ENCODE assay signal across 9 mouse cellular contexts in genomic region chr11:43667038-43667745, GRCm38 (mm10). TPM values are rescaled to one million over a fixed set of nuclear protein-coding genes. Genes with fewer than 3 reads are reported as not detected.
DNase-seq lines count a peak whose midpoint lies in the region; ATAC-seq and TF ChIP-seq lines count a peak whose summit lies in the region.
"Had no signal": no experiment of that assay in that cellular context is flagged by ENCODE, and none has a peak within 500 bp of the region (broad histone marks: within the 10 kb centered on the region; RNA-seq: fewer than 3 reads in every experiment).

No protein-coding gene starts in this region.

- 65% methylated on average over 19 of the region's 19 CpGs for WGBS in kidney, adult 2 months
- 73% methylated on average over 19 of the region's 19 CpGs for WGBS in kidney, embryonic 15.5 days
- 42% methylated on average over 19 of the region's 19 CpGs for WGBS in hindbrain, embryonic 13.5 days
- 45% methylated on average over 19 of the region's 19 CpGs for WGBS in neural tube, embryonic 14.5 days

- H3K9me3 ChIP-seq in kidney, embryonic 15.5 days (replicated peaks), result no peaks in the 10 kb centered on the region
- H3K9me3 ChIP-seq in hindbrain, embryonic 13.5 days, result no peaks in the 10 kb centered on the region
- no peaks in the 10 kb centered on the region for H3K9me3 ChIP-seq in neural tube, embryonic 14.5 days (ENCODE audit: control insufficient read depth, low read length)

- no peak for TF ChIP-seq POLR2A in kidney, adult 2 months (IDR thresholded peaks at IDR 0.05; ENCODE audit: low read depth, low read length)

- H3K9ac ChIP-seq in kidney, embryonic 15.5 days, result no peak overlapping the region
- H3K9ac ChIP-seq in hindbrain, embryonic 13.5 days, result no peak overlapping the region
- no peak overlapping the region for H3K9ac ChIP-seq in neural tube, embryonic 14.5 days (replicated peaks; ENCODE audit: low read depth, low read length)

- no peaks in the 10 kb centered on the region for H3K36me3 ChIP-seq in kidney, adult 2 months (ENCODE audit: control insufficient read depth, insufficient read depth, low read length)
- H3K36me3 ChIP-seq in kidney, embryonic 15.5 days, result no peaks in the 10 kb centered on the region
- H3K36me3 ChIP-seq in hindbrain, embryonic 13.5 days, result no peaks in the 10 kb centered on the region
- H3K36me3 ChIP-seq in neural tube, embryonic 14.5 days (ENCODE audit: control insufficient read depth, insufficient read depth, low read length), result no peaks in the 10 kb centered on the region

- DNase-seq in kidney, adult 2 months, result peak; percentile 7
- DNase-seq in brain, adult 2 months (ENCODE audit: low read depth, low spot score), result peak; percentile 19
- no peak for DNase-seq in frontal cortex, postnatal 14 days (ENCODE audit: low spot score in 2 of 2)
- no peak for DNase-seq in layer of hippocampus, adult 9-10 months (ENCODE audit: low spot score)

- H3K4me2 ChIP-seq in kidney, embryonic 15.5 days, result no peak overlapping the region
- no peak overlapping the region for H3K4me2 ChIP-seq in hindbrain, embryonic 13.5 days
- no peak overlapping the region for H3K4me2 ChIP-seq in neural tube, embryonic 14.5 days (ENCODE audit: low read depth, low read length)

- no peaks in the 10 kb centered on the region for H3K4me1 ChIP-seq in kidney, adult 2 months (ENCODE audit: control insufficient read depth, insufficient read depth, low read length)
- H3K4me1 ChIP-seq in kidney, embryonic 15.5 days, result 0 out of 2 replicates have a peak, but pooled peaks cover 5% of the 10 kb centered on the region
- peaks cover 11% of the 10 kb centered on the region for H3K4me1 ChIP-seq in hindbrain, embryonic 13.5 days (replicated peaks)
- H3K4me1 ChIP-seq in neural tube, embryonic 14.5 days (ENCODE audit: control insufficient read depth, insufficient read depth, low read length), result no peaks in the 10 kb centered on the region

- H3K27me3 ChIP-seq in kidney, adult 2 months (replicated peaks; ENCODE audit: control insufficient read depth, insufficient read depth, low read length), result no peaks in the 10 kb centered on the region
- no peaks in the 10 kb centered on the region for H3K27me3 ChIP-seq in kidney, embryonic 15.5 days
- H3K27me3 ChIP-seq in hindbrain, embryonic 13.5 days, result no peaks in the 10 kb centered on the region
- no peaks in the 10 kb centered on the region for H3K27me3 ChIP-seq in neural tube, embryonic 14.5 days (ENCODE audit: control insufficient read depth, insufficient read depth, low read length)
- H3K27me3 ChIP-seq: Patski had no signal

- ATAC-seq in kidney, embryonic 15.5 days (replicated peaks; ENCODE audit: low FRiP score), result no peak; the same call in 1 of the 2 replicates
- peak; percentile 86 for ATAC-seq in hindbrain, embryonic 13.5 days (ENCODE audit: low FRiP score)
- ATAC-seq in neural tube, embryonic 14.5 days (ENCODE audit: low read depth), result no peak
- ATAC-seq in activated CD4-positive, CD25-positive, alpha-beta regulatory T cell, adult 4 months, result no peak
- ATAC-seq: Patski had no signal

- TF ChIP-seq CTCF in kidney, adult 2 months (conservative IDR thresholded peaks at IDR 0.05; ENCODE audit: insufficient read depth, insufficient read length, low read depth, low read length), result no peak

- no peak overlapping the region for H3K27ac ChIP-seq in kidney, adult 2 months (ENCODE audit: insufficient read depth, low read depth, low read length)
- no peak overlapping the region for H3K27ac ChIP-seq in kidney, embryonic 15.5 days
- H3K27ac ChIP-seq in hindbrain, embryonic 13.5 days, result peak overlapping the region; percentile 66
- H3K27ac ChIP-seq in neural tube, embryonic 14.5 days (ENCODE audit: low read depth, low read length), result 0 out of 2 replicates have a peak overlapping the region, but pooled peaks have one; percentile 23

- H3K4me3 ChIP-seq in kidney, adult 2 months (ENCODE audit: insufficient read depth, low read depth, low read length), result no peak overlapping the region
- no peak overlapping the region for H3K4me3 ChIP-seq in kidney, embryonic 15.5 days (replicated peaks)
- no peak overlapping the region for H3K4me3 ChIP-seq in hindbrain, embryonic 13.5 days
- H3K4me3 ChIP-seq in neural tube, embryonic 14.5 days (ENCODE audit: low read depth, low read length), result no peak overlapping the region

RNA-seq across cellular contexts. Expression of gene Pwwp2a, which starts 14.6 kb away (rescaled TPM):
- polyA plus RNA-seq in kidney, adult 2 months (2012; rRNA removed), result 10.8 and 12.1 TPM in 2 replicates
- 29.1 and 30.6 TPM in 2 replicates for polyA plus RNA-seq in kidney, embryonic 15.5 days (2015; fragmentation: Nextera tagmentation; extraction: Ambion mirVana)
- 33.4 and 36.3 TPM in 2 replicates for polyA plus RNA-seq in hindbrain, embryonic 13.5 days (2015; fragmentation: Nextera tagmentation; extraction: Ambion mirVana)
- 41.7 and 45.2 TPM in 2 replicates for polyA plus RNA-seq in neural tube, embryonic 14.5 days (2014; fragmentation: Nextera tagmentation; extraction: Ambion mirVana)
- polyA plus RNA-seq in activated CD4-positive, CD25-positive, alpha-beta regulatory T cell, adult 4 months (2017; shearing (Covaris generic)), result 10 to 100 TPM; 21.2 to 29.8 TPM

Comparison
In these comparisons a context has a peak if more than half of its experiments do, and no peak if none do; other contexts are left out.
1. DNase-seq: peak in kidney, adult 2 months (single experiment) and brain, adult 2 months (single experiment); none in frontal cortex, postnatal 14 days (0 of 2) and layer of hippocampus, adult 9-10 months (single experiment).
2. H3K27ac ChIP-seq: peak in hindbrain, embryonic 13.5 days (single experiment) and neural tube, embryonic 14.5 days (single experiment); none in kidney, adult 2 months (single experiment) and kidney, embryonic 15.5 days (single experiment).